Mouse (Mus musculus) CD4-positive naive resting alpha-beta T cell, adult 76 days (primary cell): ENCODE measurements around the gene Trim34a. TPM values are rescaled to one million over a fixed set of nuclear protein-coding genes. Genes with fewer than 3 reads are reported as not detected.

Source experiments
- total RNA-seq: library from RNA; stranded (reverse); gene quantifications from one replicate; pipeline ENCODE4 v1.2.4, GENCODE M21; 2023

Trim34a gene
- 26.2 TPM for total RNA-seq

DNA sequence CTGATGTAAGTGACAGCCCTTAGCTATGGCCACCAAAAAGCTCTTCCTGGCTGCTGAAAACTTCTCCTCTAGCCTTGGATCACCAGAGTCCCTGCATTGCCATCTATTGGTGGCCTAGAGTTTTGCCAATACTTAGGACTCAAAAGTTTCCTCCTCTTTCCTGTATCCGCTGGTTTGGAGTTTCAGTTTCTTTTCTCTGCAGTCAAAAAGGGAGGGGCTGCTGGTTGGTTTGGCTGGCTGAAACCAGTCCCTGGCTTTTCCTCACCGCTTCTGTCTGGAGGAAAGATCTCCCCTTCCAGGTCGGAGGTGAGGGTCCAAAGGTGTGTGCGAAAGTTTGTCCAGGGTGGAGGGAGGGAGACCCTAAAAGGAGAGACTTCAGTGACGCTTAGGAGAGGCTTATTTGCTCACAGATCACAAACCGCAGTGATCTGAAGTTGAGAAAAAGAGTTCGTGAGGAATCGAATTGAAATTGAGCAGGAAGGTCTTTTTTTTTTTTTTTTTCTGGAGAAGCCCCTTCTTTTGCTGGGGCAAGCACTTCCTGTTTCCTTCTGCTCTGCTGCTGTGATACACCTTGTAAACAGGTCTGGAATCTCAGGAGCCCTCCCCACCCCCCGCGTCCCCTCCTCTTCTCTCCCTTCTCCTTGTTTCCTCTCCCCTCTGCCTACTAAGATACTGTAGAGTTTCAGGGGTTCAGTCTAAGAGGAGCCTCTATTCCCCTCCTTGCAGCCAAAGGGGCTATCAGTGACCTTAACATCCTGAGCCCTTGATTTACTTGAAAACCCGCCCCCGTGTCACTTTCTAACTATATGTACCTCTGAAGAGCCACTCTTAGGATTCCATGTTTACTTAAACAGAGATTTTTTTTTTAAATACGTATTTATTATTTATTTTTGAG, at the start of gene Trim34a:
Gene Trim34a, plus strand, starts transcription at position 171 of the 895 bp plus-strand sequence.

GRCm38 (mm10) chr7:104195885-104196284, 48.4 kb upstream of the Trim34a start, which contains the start of gene Olfr649:
TSS of gene Olfr649 (minus strand) at chr7:104195985.

DNA sequence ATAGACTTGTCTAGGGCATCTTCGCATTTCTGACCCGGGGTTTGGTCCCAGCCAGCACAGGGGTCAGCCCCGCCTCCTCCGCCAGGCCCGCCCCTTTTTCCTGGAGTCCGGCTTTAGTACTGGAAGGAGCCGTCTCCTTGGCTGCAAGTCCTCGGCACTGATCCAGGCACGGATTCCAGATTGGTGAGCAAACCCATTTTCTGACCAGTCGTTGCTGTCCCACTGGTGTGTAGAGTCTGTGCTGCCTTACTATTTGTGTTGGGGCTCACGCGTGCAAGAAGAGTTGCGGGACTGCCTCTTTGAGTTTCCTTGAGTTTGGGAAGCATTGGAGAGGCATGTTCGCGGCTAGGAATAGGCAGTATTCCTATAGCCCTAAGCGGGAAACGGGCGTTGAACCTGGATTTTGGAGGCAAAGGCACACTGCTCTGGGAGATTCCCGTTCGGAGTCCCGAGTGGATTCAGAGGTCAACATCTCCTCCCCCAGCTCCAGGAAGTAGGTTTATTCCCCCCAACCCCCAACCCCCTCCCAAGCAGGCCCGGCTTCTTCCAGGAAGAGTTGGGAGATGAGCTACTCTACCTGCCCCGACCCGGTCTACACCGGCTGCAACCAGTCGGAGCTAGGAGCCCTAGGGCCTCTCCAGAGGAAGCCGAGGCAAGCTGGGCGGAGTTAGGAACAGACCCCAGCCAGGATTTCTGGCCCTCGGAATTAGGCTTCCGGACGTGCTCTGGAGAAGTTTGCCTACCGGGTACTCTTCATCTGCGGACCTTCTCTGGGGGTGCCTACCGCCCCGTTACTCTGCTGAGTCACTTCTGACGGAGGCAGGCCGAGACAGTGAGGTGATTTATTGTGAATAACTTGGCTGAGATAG, 25.3 kb upstream of the Trim34a start, which contains the start of gene Trim6:
Gene Trim6, plus strand, starts transcription at position 93 of the 869 bp plus-strand sequence.

GRCm38 (mm10) chr7:104287576-104288443, 43.6 kb downstream of the Trim34a start, which contains the start of gene Trim5:
TSS of gene Trim5 (minus strand) at chr7:104288094.

Other genes starting within 250 kb of the Trim34a start
- gene Olfr638, start 245.7 kb upstream of the Trim34a start, total RNA-seq = not detected
- gene Olfr639, start 227.2 kb upstream of the Trim34a start, total RNA-seq = not detected
- gene Olfr640, start 218.9 kb upstream of the Trim34a start, total RNA-seq = not detected
- not detected for gene Olfr641, start 209.0 kb upstream of the Trim34a start, total RNA-seq
- gene Olfr642, start 191.8 kb upstream of the Trim34a start, total RNA-seq = not detected
- gene 4930516K23Rik, start 183.0 kb upstream of the Trim34a start, total RNA-seq = not detected
- gene Olfr644, start 172.6 kb upstream of the Trim34a start, total RNA-seq = not detected
- not detected for gene Olfr645, start 159.0 kb upstream of the Trim34a start, total RNA-seq
- not detected for gene Olfr646, start 139.6 kb upstream of the Trim34a start, total RNA-seq
- gene Ubqln5, start 114.6 kb upstream of the Trim34a start, total RNA-seq = not detected
- not detected for gene Olfr643, start 107.1 kb upstream of the Trim34a start, total RNA-seq
- not detected for gene Ubqln3, start 101.2 kb upstream of the Trim34a start, total RNA-seq
- not detected for gene Ubqlnl, start 93.9 kb upstream of the Trim34a start, total RNA-seq
- not detected for gene Olfm5, start 79.6 kb upstream of the Trim34a start, total RNA-seq
- not detected for gene Olfr648, start 61.1 kb upstream of the Trim34a start, total RNA-seq
- gene Olfr649, start 48.5 kb upstream of the Trim34a start, total RNA-seq = not detected
- 0.50 TPM for gene Trim6, start 25.7 kb upstream of the Trim34a start, total RNA-seq
- gene Trim5, start 43.6 kb downstream of the Trim34a start, total RNA-seq = 12.7 TPM
- gene Trim12a, start 71.0 kb downstream of the Trim34a start, total RNA-seq = 151 TPM
- 1.6 TPM for gene Trim34b, start 85.0 kb downstream of the Trim34a start, total RNA-seq
- 25.9 TPM for gene Trim12c, start 108.9 kb downstream of the Trim34a start, total RNA-seq
- 1.7 TPM for gene Trim30b, start 125.4 kb downstream of the Trim34a start, total RNA-seq
- gene Trim30c, start 156.4 kb downstream of the Trim34a start, total RNA-seq = 0.76 TPM
- 61.9 TPM for gene Trim30a, start 220.7 kb downstream of the Trim34a start, total RNA-seq